7 mouse cellular contexts compared by ENCODE assay signal in genomic region chr15:102625687-102626055, GRCm38 (mm10). TPM values are rescaled to one million over a fixed set of nuclear protein-coding genes. Genes with fewer than 3 reads are reported as not detected.
DNase-seq lines count a peak whose midpoint lies in the region; ATAC-seq and TF ChIP-seq lines count a peak whose summit lies in the region.

No protein-coding gene starts in this region.

- peaks cover 33% of the 10 kb centered on the region for H3K4me1 ChIP-seq in liver, embryonic 12.5 days

- H3K27ac ChIP-seq in left cerebral cortex, adult 2 months, result peak overlapping the region; percentile 97
- H3K27ac ChIP-seq in liver, embryonic 12.5 days, result peak overlapping the region; percentile 92

- peak; percentile 45 for ATAC-seq in common myeloid progenitor, adult 5-6 weeks (replicated peaks; ENCODE audit: low read depth, poor library complexity, severe bottlenecking)
- peak; percentile 10 for ATAC-seq in liver, embryonic 12.5 days
- no peak; the same call in 1 of the 2 replicates for ATAC-seq in megakaryocyte-erythroid progenitor cell, adult 5-6 weeks (replicated peaks; ENCODE audit: low FRiP score, low TSS enrichment, poor library complexity, severe bottlenecking)

- TF ChIP-seq CTCF in left cerebral cortex, adult 2 months (IDR thresholded peaks at IDR 0.05), result no peak

- peak overlapping the region; percentile 93 for H3K4me3 ChIP-seq in left cerebral cortex, adult 2 months
- peak overlapping the region; percentile 75 for H3K4me3 ChIP-seq in liver, embryonic 12.5 days

- peaks cover 3% of the 10 kb centered on the region; the same call in 1 of the 2 replicates for H3K36me3 ChIP-seq in liver, embryonic 12.5 days

- H3K9me3 ChIP-seq in liver, embryonic 12.5 days (replicated peaks), result no peaks in the 10 kb centered on the region

- DNase-seq in left cerebral cortex, adult 2 months (ENCODE audit: extremely low spot score in 1 of 2, low spot score in 2 of 2), result no peak
- DNase-seq in left cerebral cortex, postnatal 36 days (ENCODE audit: low spot score in 2 of 2), result no peak
- DNase-seq in gastrocnemius, postnatal 14 days, result peak; percentile 27
- peak; percentile 36 to 55 for DNase-seq in spleen, postnatal 14 days (ENCODE audit: low spot score in 2 of 2)

- WGBS in liver, embryonic 12.5 days (ENCODE audit: insufficient replicate concordance), result under 1% methylated on average over 18 of the region's 18 CpGs

- no peaks in the 10 kb centered on the region for H3K27me3 ChIP-seq in liver, embryonic 12.5 days (replicated peaks)

- intact Hi-C loops in left cerebral cortex, adult 2 months (cut with DNase I), result loop anchor here (2.0 kb wide), 1 partner anchor 45 kb away; no protein-coding TSS in a partner anchor
- intact Hi-C loops in left cerebral cortex, postnatal 36 days (cut with DNase I), result loop anchor here (2.0 to 5.0 kb wide), 2 partner anchors 43 to 45 kb away; no protein-coding TSS in a partner anchor
- intact Hi-C loops in gastrocnemius, postnatal 14 days (cut with DNase I; ENCODE audit: low total_unique reads), result no loop called here

- peak overlapping the region; percentile 90 for H3K4me2 ChIP-seq in liver, embryonic 12.5 days

- peak overlapping the region; percentile 83 for H3K9ac ChIP-seq in liver, embryonic 12.5 days

RNA-seq across cellular contexts. Expression of gene Atf7, which starts 0.4 kb away (rescaled TPM):
- total RNA-seq in left cerebral cortex, adult 2 months (2021), result 10 to 100 TPM; 35.3 to 39.2 TPM
- total RNA-seq in left cerebral cortex, postnatal 36 days (2021), result 10 to 100 TPM; 27.1 to 43.0 TPM
- 35.6 and 70.9 TPM in 2 replicates for total RNA-seq in common myeloid progenitor, adult 5-6 weeks (2017)
- 10 to 100 TPM; 49.9 to 51.2 TPM for total RNA-seq in gastrocnemius, postnatal 14 days (2021)
- polyA plus RNA-seq in liver, embryonic 12.5 days (2016; fragmentation: Nextera tagmentation; extraction: Ambion mirVana), result 11.5 and 14.3 TPM in 2 replicates
- 115 and 116 TPM in 2 replicates for total RNA-seq in megakaryocyte-erythroid progenitor cell, adult 5-6 weeks (2014; fragmentation: Nextera tagmentation)
- total RNA-seq in megakaryocyte-erythroid progenitor cell, adult 5-6 weeks (2017), result 24.7 and 27.0 TPM in 2 replicates

RNA-seq across cellular contexts. Expression of gene Gm28047, which starts 0.8 kb away (rescaled TPM):
- 1 to 10 TPM in 1 of 2 experiments, not detected in 1; 2.1 TPM for total RNA-seq in left cerebral cortex, adult 2 months (2021)
- total RNA-seq in left cerebral cortex, postnatal 36 days (2021), result not detected
- total RNA-seq in common myeloid progenitor, adult 5-6 weeks (2017), result not detected in 2 replicates
- 1 to 10 TPM in 1 of 2 experiments, not detected in 1; 1.9 TPM for total RNA-seq in gastrocnemius, postnatal 14 days (2021)
- polyA plus RNA-seq in liver, embryonic 12.5 days (2016; fragmentation: Nextera tagmentation; extraction: Ambion mirVana), result not detected in 2 replicates
- total RNA-seq in megakaryocyte-erythroid progenitor cell, adult 5-6 weeks (2014; fragmentation: Nextera tagmentation), result 2.6 TPM in 1 of 2 replicates, not detected in the other
- not detected in 2 replicates for total RNA-seq in megakaryocyte-erythroid progenitor cell, adult 5-6 weeks (2017)

RNA-seq across cellular contexts. Expression of gene Atp5g2, which starts 46.5 kb away (rescaled TPM):
- 10 to 100 TPM; 11.1 to 14.8 TPM for total RNA-seq in left cerebral cortex, adult 2 months (2021)
- 10 to 100 TPM in 1 of 2 experiments, 1 to 10 TPM in 1; 8.8 to 11.0 TPM for total RNA-seq in left cerebral cortex, postnatal 36 days (2021)
- total RNA-seq in common myeloid progenitor, adult 5-6 weeks (2017), result 24.4 and 33.1 TPM in 2 replicates
- 10 to 100 TPM; 27.7 to 28.8 TPM for total RNA-seq in gastrocnemius, postnatal 14 days (2021)
- 39.6 and 42.2 TPM in 2 replicates for polyA plus RNA-seq in liver, embryonic 12.5 days (2016; fragmentation: Nextera tagmentation; extraction: Ambion mirVana)
- 135 and 168 TPM in 2 replicates for total RNA-seq in megakaryocyte-erythroid progenitor cell, adult 5-6 weeks (2014; fragmentation: Nextera tagmentation)
- total RNA-seq in megakaryocyte-erythroid progenitor cell, adult 5-6 weeks (2017), result 71.6 and 94.3 TPM in 2 replicates

Comparison
In these comparisons a context has a peak if more than half of its experiments do, and no peak if none do; other contexts are left out.
1. DNase-seq: peak in gastrocnemius, postnatal 14 days (single experiment) and spleen, postnatal 14 days (2 of 2); none in left cerebral cortex, adult 2 months (0 of 2) and left cerebral cortex, postnatal 36 days (0 of 2).